ENCODE assay signal across 8 mouse cellular contexts in genomic region chr17:24719494-24720222, GRCm38 (mm10). TPM values are rescaled to one million over a fixed set of nuclear protein-coding genes. Genes with fewer than 3 reads are reported as not detected.
DNase-seq lines count a peak whose midpoint lies in the region; ATAC-seq and TF ChIP-seq lines count a peak whose summit lies in the region.

No protein-coding gene starts in this region.

- TF ChIP-seq CTCF in layer of hippocampus, adult 2 months (conservative IDR thresholded peaks at IDR 0.05): no peak
- no peak for TF ChIP-seq CTCF in lung, embryonic 14.5 days (IDR thresholded peaks at IDR 0.05; ENCODE audit: low read depth)
- TF ChIP-seq CTCF in olfactory bulb, adult 2 months (IDR thresholded peaks at IDR 0.05; ENCODE audit: insufficient read depth, low read depth, low read length): no peak
- no peak for TF ChIP-seq CTCF in thymus, adult 2 months (IDR thresholded peaks at IDR 0.05; ENCODE audit: borderline replicate concordance, control insufficient read depth, extremely low read depth, insufficient read depth, low read length, poor library complexity)

- H3K27ac ChIP-seq in ES-E14 (ENCODE audit: insufficient read depth, low read depth, low read length, poor library complexity, severe bottlenecking): peak overlapping the region; percentile 73
- peak overlapping the region; percentile 86 for H3K27ac ChIP-seq in forebrain, embryonic 15.5 days (replicated peaks)
- H3K27ac ChIP-seq in layer of hippocampus, adult 2 months: peak overlapping the region; percentile 88
- peak overlapping the region; percentile 91 for H3K27ac ChIP-seq in lung, embryonic 14.5 days (ENCODE audit: low read depth)
- H3K27ac ChIP-seq in olfactory bulb, adult 2 months (ENCODE audit: insufficient read depth, low read depth, low read length): peak overlapping the region; percentile 61; the same call in 1 of the 2 replicates
- 0 out of 2 replicates have a peak overlapping the region, but pooled peaks have one; percentile 3 for H3K27ac ChIP-seq in thymus, adult 2 months (ENCODE audit: control insufficient read depth, insufficient read depth, low read length)

- H3K36me3 ChIP-seq in ES-E14 (ENCODE audit: control insufficient read depth, insufficient read depth, low read length, poor library complexity, severe bottlenecking): peaks cover 43% of the 10 kb centered on the region
- H3K36me3 ChIP-seq in forebrain, embryonic 15.5 days: peaks cover 18% of the 10 kb centered on the region
- H3K36me3 ChIP-seq in lung, embryonic 14.5 days (ENCODE audit: insufficient read depth): peaks cover 47% of the 10 kb centered on the region
- peaks cover 14% of the 10 kb centered on the region for H3K36me3 ChIP-seq in thymus, adult 2 months (ENCODE audit: control insufficient read depth, insufficient read depth, low read length)

- TF ChIP-seq POLR2A in olfactory bulb, adult 2 months (IDR thresholded peaks at IDR 0.05; ENCODE audit: insufficient read depth, low read depth, low read length): peak; percentile 94
- TF ChIP-seq POLR2A in thymus, adult 2 months (IDR thresholded peaks at IDR 0.05; ENCODE audit: control insufficient read depth, extremely low read depth, insufficient read depth, low read length, poor library complexity): peak; percentile 93

- H3K9me3 ChIP-seq in ES-E14 (ENCODE audit: control insufficient read depth, insufficient read depth, low read depth, low read length): no peaks in the 10 kb centered on the region
- H3K9me3 ChIP-seq in forebrain, embryonic 15.5 days: no peaks in the 10 kb centered on the region
- H3K9me3 ChIP-seq in lung, embryonic 14.5 days (ENCODE audit: low read depth, low read length): no peaks in the 10 kb centered on the region

- ATAC-seq in forebrain, embryonic 15.5 days (replicated peaks): peak; percentile 99
- peak; percentile 97 for ATAC-seq in lung, embryonic 14.5 days (ENCODE audit: insufficient read depth)

- no peaks in the 10 kb centered on the region for H3K27me3 ChIP-seq in forebrain, embryonic 15.5 days
- no peaks in the 10 kb centered on the region for H3K27me3 ChIP-seq in lung, embryonic 14.5 days (ENCODE audit: insufficient read depth, low read length)
- H3K27me3 ChIP-seq in thymus, adult 2 months (ENCODE audit: control insufficient read depth, insufficient read depth, low read length): no peaks in the 10 kb centered on the region

- under 1% methylated on average over 61 of the region's 61 CpGs for WGBS in forebrain, embryonic 15.5 days
- 0% methylated on average over 61 of the region's 61 CpGs for WGBS in lung, embryonic 14.5 days
- WGBS in olfactory bulb, adult 2 months: under 1% methylated on average over 61 of the region's 61 CpGs
- WGBS in thymus, adult 2 months: under 1% methylated on average over 61 of the region's 61 CpGs

- peak overlapping the region; percentile 90 for H3K9ac ChIP-seq in ES-E14 (ENCODE audit: insufficient read depth, low read depth, low read length, poor library complexity, severe bottlenecking)
- peak overlapping the region; percentile 95 for H3K9ac ChIP-seq in forebrain, embryonic 15.5 days (replicated peaks)
- H3K9ac ChIP-seq in lung, embryonic 14.5 days: peak overlapping the region; percentile 95

- peak overlapping the region; percentile 70 for H3K4me2 ChIP-seq in forebrain, embryonic 15.5 days (replicated peaks)
- peak overlapping the region; percentile 86 for H3K4me2 ChIP-seq in lung, embryonic 14.5 days

- intact Hi-C loops in heart, postnatal 36 days (cut with DNase I): loop anchor here (5.0 kb wide), 1 partner anchor 302 kb away; no protein-coding TSS in a partner anchor

- peak; percentile 96 for DNase-seq in ES-E14 (ENCODE audit: low read depth, low spot score)
- peak; percentile 99 for DNase-seq in cerebellum, adult 11-12 months
- DNase-seq in heart, postnatal 36 days: peak; percentile 95
- peak; percentile 98 to 99 for DNase-seq in layer of hippocampus, adult 2 months (ENCODE audit: low spot score in 2 of 2)
- DNase-seq in lung, embryonic 14.5 days: peak; percentile 99
- DNase-seq in thymus, adult 2 months: peak; percentile 97

- peak overlapping the region; percentile 82 to 87 for H3K4me3 ChIP-seq in ES-E14 (ENCODE audit: insufficient read depth in 1 of 2, low read depth in 1 of 2, low read length in 2 of 2, poor library complexity in 1 of 2, severe bottlenecking in 1 of 2)
- peak overlapping the region; percentile 88 for H3K4me3 ChIP-seq in forebrain, embryonic 15.5 days
- peak overlapping the region; percentile 76 for H3K4me3 ChIP-seq in layer of hippocampus, adult 2 months
- peak overlapping the region; percentile 90 for H3K4me3 ChIP-seq in lung, embryonic 14.5 days (ENCODE audit: low read depth, low read length)
- H3K4me3 ChIP-seq in olfactory bulb, adult 2 months (ENCODE audit: insufficient read depth, low read depth, low read length): peak overlapping the region; percentile 97
- peak overlapping the region; percentile 88 for H3K4me3 ChIP-seq in thymus, adult 2 months (ENCODE audit: control insufficient read depth, insufficient read depth, low read length)

- in situ Hi-C loops in ES-E14 (cut with MboI; ENCODE audit: low sequenced_read_pairs in 2 of 2, unreplicated experiment in 2 of 2): no loop called here

- peaks cover 0 to 4% of the 10 kb centered on the region in 2 experiments; a peak in 1 of 4 replicates for H3K4me1 ChIP-seq in ES-E14 (ENCODE audit: control insufficient read depth in 2 of 2, insufficient read depth in 2 of 2, low read length in 2 of 2, poor library complexity in 1 of 2)
- H3K4me1 ChIP-seq in forebrain, embryonic 15.5 days: peaks cover 40% of the 10 kb centered on the region
- H3K4me1 ChIP-seq in lung, embryonic 14.5 days (ENCODE audit: insufficient read depth): 0 out of 2 replicates have a peak, but pooled peaks cover 9% of the 10 kb centered on the region
- H3K4me1 ChIP-seq in olfactory bulb, adult 2 months (ENCODE audit: control insufficient read depth, insufficient read depth, low read length): peaks cover 10% of the 10 kb centered on the region
- peaks cover 16% of the 10 kb centered on the region for H3K4me1 ChIP-seq in thymus, adult 2 months (replicated peaks; ENCODE audit: control insufficient read depth, insufficient read depth, low read length)

TF ChIP-seq in ES-E14, 5 proteins besides CTCF, POLR2A, EP300 and RAD21:
- TF ChIP-seq CHD2 (IDR thresholded peaks at IDR 0.05; ENCODE audit: low read depth, low read length) (peak; percentile 95), ZNF384 (IDR thresholded peaks at IDR 0.05; ENCODE audit: low read depth, low read length) (no peak), MAFK (IDR thresholded peaks at IDR 0.05; ENCODE audit: insufficient read depth, low read depth, low read length) (no peak), ZC3H11A (IDR thresholded peaks at IDR 0.05; ENCODE audit: borderline replicate concordance, low read depth, low read length) (no peak), HCFC1 (IDR thresholded peaks at IDR 0.05; ENCODE audit: borderline replicate concordance, insufficient read depth, low read length) (peak; percentile 79)

RNA-seq across cellular contexts. Expression of gene Rps2, which starts 1.7 kb away (rescaled TPM):
- 3,495 and 3,661 TPM in 2 replicates for total RNA-seq in ES-E14 (2012; rRNA removed)
- polyA plus RNA-seq in forebrain, embryonic 15.5 days (2015; fragmentation: Nextera tagmentation; extraction: Ambion mirVana): 816 and 846 TPM in 2 replicates
- 100 to 1,000 TPM; 668 to 757 TPM for total RNA-seq in heart, postnatal 36 days (2021)
- total RNA-seq in layer of hippocampus, adult 2 months (2021): 100 to 1,000 TPM; 302 to 315 TPM
- 1,798 and 1,884 TPM in 2 replicates for polyA plus RNA-seq in lung, embryonic 14.5 days (2014; fragmentation: Nextera tagmentation; extraction: Ambion mirVana)
- not detected in 2 replicates for polyA plus RNA-seq in olfactory bulb, adult 2 months (2012; ENCODE audit: insufficient read depth, insufficient read length, low replicate concordance, missing spikeins)
- polyA plus RNA-seq in thymus, adult 2 months (2012; rRNA removed): 3,358 and 3,484 TPM in 2 replicates

RNA-seq across cellular contexts. Expression of gene Rnf151, which starts 1.8 kb away (rescaled TPM):
- 0.71 and 0.95 TPM in 2 replicates for total RNA-seq in ES-E14 (2012; rRNA removed)
- polyA plus RNA-seq in forebrain, embryonic 15.5 days (2015; fragmentation: Nextera tagmentation; extraction: Ambion mirVana): not detected in 2 replicates
- total RNA-seq in heart, postnatal 36 days (2021): not detected
- total RNA-seq in layer of hippocampus, adult 2 months (2021): under 1 TPM in 1 of 2 experiments, not detected in 1; 0.56 TPM
- polyA plus RNA-seq in lung, embryonic 14.5 days (2014; fragmentation: Nextera tagmentation; extraction: Ambion mirVana): 0.46 and 0.71 TPM in 2 replicates
- not detected in 2 replicates for polyA plus RNA-seq in olfactory bulb, adult 2 months (2012; ENCODE audit: insufficient read depth, insufficient read length, low replicate concordance, missing spikeins)
- polyA plus RNA-seq in thymus, adult 2 months (2012; rRNA removed): 0.88 and 0.96 TPM in 2 replicates

RNA-seq across cellular contexts. Expression of gene Ndufb10, which starts 4.6 kb away (rescaled TPM):
- total RNA-seq in ES-E14 (2012; rRNA removed): 147 and 191 TPM in 2 replicates
- 249 and 261 TPM in 2 replicates for polyA plus RNA-seq in forebrain, embryonic 15.5 days (2015; fragmentation: Nextera tagmentation; extraction: Ambion mirVana)
- 1,000 to 10,000 TPM in 1 of 2 experiments, 100 to 1,000 TPM in 1; 979 to 1,034 TPM for total RNA-seq in heart, postnatal 36 days (2021)
- total RNA-seq in layer of hippocampus, adult 2 months (2021): 100 to 1,000 TPM; 210 to 227 TPM
- polyA plus RNA-seq in lung, embryonic 14.5 days (2014; fragmentation: Nextera tagmentation; extraction: Ambion mirVana): 211 and 221 TPM in 2 replicates
- not detected in 2 replicates for polyA plus RNA-seq in olfactory bulb, adult 2 months (2012; ENCODE audit: insufficient read depth, insufficient read length, low replicate concordance, missing spikeins)
- polyA plus RNA-seq in thymus, adult 2 months (2012; rRNA removed): 237 and 291 TPM in 2 replicates

RNA-seq across cellular contexts. Expression of gene Rpl3l, which starts 8.0 kb away (rescaled TPM):
- 0.16 and 0.67 TPM in 2 replicates for total RNA-seq in ES-E14 (2012; rRNA removed)
- not detected in 2 replicates for polyA plus RNA-seq in forebrain, embryonic 15.5 days (2015; fragmentation: Nextera tagmentation; extraction: Ambion mirVana)
- 100 to 1,000 TPM; 400 to 416 TPM for total RNA-seq in heart, postnatal 36 days (2021)
- total RNA-seq in layer of hippocampus, adult 2 months (2021): under 1 TPM; 0.38 to 0.61 TPM
- not detected in 2 replicates for polyA plus RNA-seq in lung, embryonic 14.5 days (2014; fragmentation: Nextera tagmentation; extraction: Ambion mirVana)
- not detected in 2 replicates for polyA plus RNA-seq in olfactory bulb, adult 2 months (2012; ENCODE audit: insufficient read depth, insufficient read length, low replicate concordance, missing spikeins)
- polyA plus RNA-seq in thymus, adult 2 months (2012; rRNA removed): 0.20 and 7.2 TPM in 2 replicates

RNA-seq across cellular contexts. Expression of gene Tbl3, which starts 12.2 kb away (rescaled TPM):
- 108 and 119 TPM in 2 replicates for total RNA-seq in ES-E14 (2012; rRNA removed)
- polyA plus RNA-seq in forebrain, embryonic 15.5 days (2015; fragmentation: Nextera tagmentation; extraction: Ambion mirVana): 79.5 and 83.9 TPM in 2 replicates
- total RNA-seq in heart, postnatal 36 days (2021): 10 to 100 TPM; 16.3 to 17.7 TPM
- total RNA-seq in layer of hippocampus, adult 2 months (2021): 10 to 100 TPM; 30.9 to 32.8 TPM
- 97.9 and 112 TPM in 2 replicates for polyA plus RNA-seq in lung, embryonic 14.5 days (2014; fragmentation: Nextera tagmentation; extraction: Ambion mirVana)
- polyA plus RNA-seq in olfactory bulb, adult 2 months (2012; ENCODE audit: insufficient read depth, insufficient read length, low replicate concordance, missing spikeins): not detected in 2 replicates
- 109 and 120 TPM in 2 replicates for polyA plus RNA-seq in thymus, adult 2 months (2012; rRNA removed)

Comparison
In these comparisons a context has a peak if more than half of its experiments do, and no peak if none do; other contexts are left out.
1. Peak in every context shown above with its lines: DNase-seq, ATAC-seq, H3K4me3 ChIP-seq and H3K27ac ChIP-seq.
2. H3K27ac ChIP-seq: peak in every context shown above with its lines; median percentile 91 in lung, embryonic 14.5 days; 88 in layer of hippocampus, adult 2 months; 86 in forebrain, embryonic 15.5 days; 73 in ES-E14; 61 in olfactory bulb, adult 2 months; 3 in thymus, adult 2 months.